Mouse (Mus musculus): ENCODE measurements around the gene Sptbn4.

Gene Sptbn4

DNA sequence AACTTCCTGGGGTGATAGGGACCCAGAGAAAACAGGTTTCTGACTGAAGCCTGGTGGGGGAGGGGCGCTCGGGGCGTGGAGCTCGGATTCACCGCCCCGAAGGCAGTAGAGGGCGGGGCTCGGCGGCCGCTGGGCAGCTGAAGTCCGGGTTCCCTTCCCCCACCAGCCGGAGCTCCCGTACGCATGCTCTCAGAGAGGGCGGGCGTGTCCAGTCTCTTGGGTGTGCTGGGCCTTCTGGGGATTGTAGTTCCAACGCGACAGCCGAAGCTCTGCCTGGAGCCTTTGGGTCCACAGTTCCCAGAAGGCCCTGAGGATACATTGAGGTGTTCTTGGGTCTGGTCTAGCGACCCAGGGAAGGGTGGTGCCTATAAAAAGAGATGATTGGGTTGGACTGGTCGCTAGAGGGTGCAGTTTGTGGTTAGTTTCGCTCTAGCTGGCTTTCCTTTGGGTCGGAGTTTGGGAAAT, 27.0 kb upstream of the Sptbn4 start:
- peak; percentile 97 to 98 for DNase-seq (ENCODE audit: low spot score in 2 of 2)

GRCm38 (mm10) chr7:27473835-27474489, 26.5 kb upstream of the Sptbn4 start:
- no peak for DNase-seq (ENCODE audit: low spot score in 2 of 2)

DNA sequence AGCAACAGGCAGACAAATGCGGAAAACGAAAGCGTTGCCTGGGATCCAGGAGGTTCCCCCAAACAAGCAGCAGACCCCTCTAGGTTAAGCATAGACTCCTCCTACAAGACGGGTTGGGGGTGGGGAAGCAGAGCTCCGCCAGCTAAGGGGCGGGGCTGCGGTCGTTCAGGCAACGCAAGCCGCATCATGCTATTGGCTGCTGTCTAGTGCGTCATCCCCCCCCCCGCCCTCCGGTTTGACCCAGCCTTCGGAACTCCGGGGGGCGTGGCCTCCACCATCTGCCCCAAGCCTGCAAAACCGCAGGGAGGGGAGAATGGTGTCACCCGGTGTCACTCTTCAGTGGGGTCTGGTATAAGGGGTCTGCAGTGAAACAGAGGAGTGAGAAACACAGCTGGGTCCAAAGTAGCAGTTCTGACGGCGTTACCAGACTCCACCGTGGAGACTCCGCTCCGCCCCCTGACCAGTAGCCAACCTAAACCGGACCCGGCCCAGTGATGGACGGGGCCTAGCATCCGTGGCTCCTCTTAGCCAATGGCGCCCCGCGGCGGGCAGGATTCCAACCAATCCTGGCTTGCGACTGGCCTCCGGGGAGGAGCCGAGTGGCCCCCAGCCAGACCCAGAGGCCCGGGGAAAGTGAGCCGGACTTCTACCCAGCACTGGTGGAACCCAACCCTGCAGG, 25.8 kb upstream of the Sptbn4 start, which contains the start of gene Sertad3:
Gene Sertad3 (plus strand): TSS at position 613 of the 679 bp plus-strand sequence.
- peak; percentile 99 to 100 for DNase-seq (ENCODE audit: low spot score in 2 of 2)

GRCm38 (mm10) chr7:27472596-27472995, 25.1 kb upstream of the Sptbn4 start:
- no peak for DNase-seq (ENCODE audit: low spot score in 2 of 2)

DNA sequence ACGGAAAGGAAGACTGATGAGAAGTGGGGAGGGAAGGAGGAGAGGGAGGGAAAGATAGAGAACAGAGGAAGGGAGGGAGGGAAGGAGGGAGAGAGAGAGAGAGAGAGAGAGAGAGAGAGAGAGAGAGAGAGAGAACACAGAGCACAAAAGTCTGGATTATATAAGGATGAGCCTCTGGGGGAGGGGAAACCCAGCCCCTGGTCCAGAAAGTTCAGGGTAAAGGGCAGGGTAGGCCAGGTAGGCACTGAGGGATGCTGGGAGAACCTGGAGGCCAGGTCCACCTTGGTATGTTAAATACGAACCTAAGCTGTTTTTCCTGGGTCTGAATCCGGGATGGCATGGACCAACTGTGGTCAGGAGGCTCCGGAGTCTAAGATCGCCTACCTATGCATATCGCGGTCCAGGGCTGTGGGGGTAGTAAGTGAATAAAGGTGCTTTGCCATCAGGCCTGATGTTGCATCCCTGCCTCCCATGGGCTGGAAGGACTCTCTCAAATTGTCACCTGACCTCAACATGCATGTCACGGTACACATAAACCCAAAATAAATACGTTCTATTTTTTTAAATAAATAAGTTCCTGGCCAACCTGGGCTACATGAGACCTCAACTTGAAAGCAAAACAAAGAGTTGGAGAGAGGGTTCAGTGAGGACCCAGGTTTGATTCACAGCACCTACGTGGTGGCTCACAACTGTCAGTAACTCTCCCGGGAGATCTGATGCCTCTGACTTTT, 24.1 kb upstream of the Sptbn4 start:
- no peak for DNase-seq (ENCODE audit: low spot score in 2 of 2)

DNA sequence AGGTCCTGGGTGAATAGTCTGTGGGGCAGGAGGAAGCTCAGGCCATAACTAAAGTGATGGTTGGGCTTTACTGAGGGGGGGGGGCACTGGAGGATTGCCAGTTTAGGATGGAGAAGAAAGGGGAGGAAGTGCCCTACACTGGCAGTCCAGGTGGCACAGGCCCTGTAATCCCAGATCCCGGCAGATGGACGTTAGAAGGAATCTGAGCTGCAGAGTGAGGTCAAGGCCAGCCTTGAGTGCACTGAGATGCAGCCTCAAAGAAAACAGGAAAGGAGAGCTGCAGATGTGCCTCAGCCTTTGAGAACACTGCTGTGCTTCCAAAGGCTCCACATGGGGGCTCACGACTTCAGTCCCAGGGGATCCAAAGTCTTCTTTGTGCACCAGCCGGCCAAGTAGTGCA, 20.2 kb upstream of the Sptbn4 start:
- DNase-seq (ENCODE audit: low spot score in 2 of 2): no peak

DNA sequence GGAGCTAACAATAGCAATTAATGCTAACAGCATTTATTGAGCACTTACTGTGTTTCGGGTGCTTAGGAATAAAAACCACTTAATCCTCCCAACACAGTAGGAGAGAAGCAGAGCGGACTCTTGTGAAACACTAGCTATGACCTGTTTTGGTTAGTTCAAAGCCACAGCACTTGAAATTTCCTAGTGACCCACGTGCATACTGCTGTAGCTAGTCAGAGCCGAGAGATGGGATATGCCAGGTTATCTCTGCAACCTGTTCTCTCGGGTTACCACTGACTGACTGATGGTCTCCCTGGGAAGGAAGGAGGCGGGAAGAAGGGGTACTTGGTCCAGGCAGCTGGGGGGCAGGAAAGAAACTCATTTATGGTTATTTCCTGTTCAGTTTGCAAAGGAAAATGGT, 13.0 kb upstream of the Sptbn4 start:
- no peak for DNase-seq (ENCODE audit: low spot score in 2 of 2)

- DNase-seq (ENCODE audit: low spot score in 2 of 2): no peak
These were observed 12.2 kb upstream of the Sptbn4 start for GRCm38 (mm10) chr7:27459640-27460039.

DNA sequence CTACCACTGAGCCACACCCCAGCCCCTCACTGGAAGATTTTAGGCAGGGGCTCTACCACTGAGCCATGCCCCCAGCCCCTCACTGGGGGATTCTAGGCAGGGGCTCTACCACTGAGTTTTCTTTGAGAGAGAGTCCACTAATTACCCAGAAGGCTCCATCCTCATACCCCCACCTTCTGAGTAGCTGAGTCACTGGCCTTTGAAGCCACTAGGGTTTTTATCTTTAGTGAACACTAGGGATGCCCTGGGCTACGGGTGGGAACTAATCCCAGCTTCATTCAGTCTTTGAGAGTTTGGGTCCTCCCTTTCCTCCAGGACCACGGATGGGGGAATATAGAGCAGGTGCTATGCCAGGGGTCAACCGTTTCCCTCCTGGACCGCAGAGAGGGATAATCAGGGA, 11.1 kb upstream of the Sptbn4 start:
- no peak for DNase-seq (ENCODE audit: low spot score in 2 of 2)

- no peak for DNase-seq (ENCODE audit: low spot score in 2 of 2)
These were observed 7.8 kb upstream of the Sptbn4 start for GRCm38 (mm10) chr7:27455273-27455672.

GRCm38 (mm10) chr7:27454461-27455121, 7.1 kb upstream of the Sptbn4 start:
- DNase-seq (ENCODE audit: low spot score in 2 of 2): no peak

GRCm38 (mm10) chr7:27452206-27452770, 4.8 kb upstream of the Sptbn4 start:
- DNase-seq (ENCODE audit: low spot score in 2 of 2): no peak

- DNase-seq (ENCODE audit: low spot score in 2 of 2): no peak
These were observed 3.9 kb upstream of the Sptbn4 start for GRCm38 (mm10) chr7:27451359-27451758.

DNA sequence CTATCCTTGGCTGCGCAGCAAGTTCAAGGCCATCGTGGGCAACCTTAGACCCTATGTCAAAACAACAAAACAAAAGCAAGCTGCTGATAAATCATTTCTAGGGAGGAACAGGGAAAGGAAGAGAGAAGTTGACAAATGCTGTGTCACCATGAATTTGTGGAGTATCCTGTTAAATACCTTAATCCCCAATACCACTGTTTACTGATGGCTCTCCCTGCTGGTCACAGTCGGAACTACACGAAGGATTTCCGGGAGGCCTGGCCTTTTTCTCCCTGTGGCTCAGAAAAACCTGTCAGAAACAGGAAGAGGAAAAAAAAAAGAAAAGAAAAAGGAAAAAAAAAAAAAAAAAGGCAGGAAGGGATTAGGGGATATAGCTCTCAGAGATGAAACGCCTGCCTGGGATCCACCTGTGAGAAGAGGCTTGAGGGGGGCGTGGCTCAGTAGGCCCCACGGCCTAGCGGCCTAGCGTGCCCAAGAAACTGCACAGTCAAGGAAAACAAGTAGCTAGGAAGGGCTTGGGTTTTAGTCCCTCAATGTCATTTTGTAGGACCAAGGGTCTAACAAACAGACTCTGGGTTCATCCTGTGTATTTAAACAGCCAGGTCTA, 1.9 kb upstream of the Sptbn4 start:
- peak; percentile 48 to 73 for DNase-seq (ENCODE audit: low spot score in 2 of 2)

- DNase-seq (ENCODE audit: low spot score in 2 of 2): no peak
These were observed 1.1 kb upstream of the Sptbn4 start for GRCm38 (mm10) chr7:27448421-27449206.

- no peak for DNase-seq (ENCODE audit: low spot score in 2 of 2)
These were observed 716 bp downstream of the Sptbn4 start for GRCm38 (mm10) chr7:27446521-27447418.

DNA sequence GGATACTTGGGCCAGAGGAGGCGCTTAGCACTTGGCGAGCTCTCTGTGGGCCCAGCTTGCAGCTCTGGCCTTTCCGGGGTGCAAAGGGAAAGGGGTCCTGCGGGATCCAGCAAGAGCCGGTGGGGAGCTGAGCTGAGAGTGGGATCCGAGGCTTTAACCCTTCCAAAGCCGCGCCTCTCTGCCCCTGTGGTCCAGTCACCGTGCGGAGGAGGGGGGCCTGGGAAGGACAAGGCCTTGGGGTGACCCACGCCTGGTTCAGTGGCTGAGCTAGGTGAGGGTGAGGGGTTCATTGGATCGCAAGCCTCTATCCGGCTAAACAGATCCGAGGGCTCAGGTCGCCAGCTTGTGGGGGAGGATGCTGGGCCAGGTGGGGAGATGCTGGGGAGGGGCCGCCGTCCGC, 1.4 kb downstream of the Sptbn4 start:
- no peak for DNase-seq (ENCODE audit: low spot score in 2 of 2)

- no peak for DNase-seq (ENCODE audit: low spot score in 2 of 2)
These were observed 7.5 kb downstream of the Sptbn4 start for GRCm38 (mm10) chr7:27440014-27440413.

- DNase-seq (ENCODE audit: low spot score in 2 of 2): no peak
These were observed 9.9 kb downstream of the Sptbn4 start for GRCm38 (mm10) chr7:27437544-27437943.

All from urinary bladder, postnatal 36 days (tissue).